Comparison of ENCODE assay signal across 23 mouse cellular contexts in genomic region chr11:64500536-64501112, GRCm38 (mm10).
DNase-seq lines count a peak whose midpoint lies in the region; ATAC-seq and TF ChIP-seq lines count a peak whose summit lies in the region.
"Had no signal": no experiment of that assay in that cellular context is flagged by ENCODE, and none has a peak within 500 bp of the region (broad histone marks: within the 10 kb centered on the region; RNA-seq: fewer than 3 reads in every experiment).

No protein-coding gene starts in this region.

- no peak for TF ChIP-seq CTCF in layer of hippocampus, adult 2 months (conservative IDR thresholded peaks at IDR 0.05)
- TF ChIP-seq CTCF in Patski (IDR thresholded peaks at IDR 0.05), result no peak

- CTCF ChIA-PET in Patski (lab: Charles Lee), result interaction anchor here (1.2 to 2.8 kb wide), 5 partner anchors 10 to 218 kb away, joined by 3 to 8 read pairs (median 5); no protein-coding TSS in a partner anchor

- DNase-seq in layer of hippocampus, adult 2 months (ENCODE audit: low spot score in 2 of 2), result peak in 1 of 2 experiments; percentile 20
- no peak for DNase-seq in layer of hippocampus, postnatal 10 days (ENCODE audit: low spot score in 2 of 2)
- peak; percentile 14 to 32 for DNase-seq in left cerebral cortex, adult 9 months (ENCODE audit: low spot score in 2 of 2)
- no peak for DNase-seq in left cerebral cortex, postnatal 36 days (ENCODE audit: low spot score in 2 of 2)
- peak; percentile 96 for DNase-seq in Patski (ENCODE audit: low read depth, low spot score)
- DNase-seq in cerebellum, adult 18-20 months, result no peak
- DNase-seq in heart, postnatal 36 days, result no peak
- DNase-seq: adrenal gland, postnatal 10 days; cerebellum, adult 2 months; cerebellum, postnatal 10 days; embryo, embryonic 11 days; gastrocnemius, adult 2 months; gastrocnemius, postnatal 25 days; heart, postnatal 4 days had no signal

- peak overlapping the region; percentile 60; the same call in 1 of the 2 replicates for H3K27ac ChIP-seq in layer of hippocampus, adult 2 months
- H3K27ac ChIP-seq: embryonic facial prominence, embryonic 15.5 days; forebrain, embryonic 10.5 days; gastrocnemius, adult 2 months; heart, embryonic 13.5 days; hindbrain, embryonic 12.5 days had no signal

- no peaks in the 10 kb centered on the region for H3K36me3 ChIP-seq in myocyte (ENCODE audit: control insufficient read depth, insufficient read depth)
- H3K36me3 ChIP-seq: embryonic facial prominence, embryonic 15.5 days; forebrain, embryonic 10.5 days; heart, embryonic 13.5 days; hindbrain, embryonic 12.5 days had no signal

- in situ Hi-C loops in Patski (cut with MboI; ENCODE audit: low pct_unique_long_range_greater_than_20kb), result loop anchor here (5.0 kb wide), 2 partner anchors 152 to 217 kb away; no protein-coding TSS in a partner anchor

- POLR2A ChIA-PET in Patski (lab: Charles Lee), result interaction anchor here (1.6 to 1.8 kb wide), 2 partner anchors 28 to 63 kb away, joined by 4 to 8 read pairs; no protein-coding TSS in a partner anchor

- intact Hi-C loops in left cerebral cortex, postnatal 36 days (cut with DNase I), result no loop called here
- intact Hi-C loops in heart, postnatal 36 days (cut with DNase I), result no loop called here

- peak; percentile 95 for ATAC-seq in Patski
- ATAC-seq: forebrain, embryonic 14.5 days; hindbrain, embryonic 16.5 days; inflammation-experienced regulatory T-cells, adult 6 months had no signal

- no peak for TF ChIP-seq POLR2A in myocyte (IDR thresholded peaks at IDR 0.05; ENCODE audit: insufficient read length, low read depth)

- H3K4me3 ChIP-seq in layer of hippocampus, adult 2 months, result no peak overlapping the region
- no peak overlapping the region for H3K4me3 ChIP-seq in myocyte
- H3K4me3 ChIP-seq: embryonic facial prominence, embryonic 15.5 days; erythroblast, embryonic 14.5 days; forebrain, embryonic 10.5 days; gastrocnemius, adult 2 months; heart, embryonic 13.5 days; hindbrain, embryonic 12.5 days had no signal

- H3K27me3 ChIP-seq in Patski, result no peaks in the 10 kb centered on the region
- no peaks in the 10 kb centered on the region for H3K27me3 ChIP-seq in myocyte (ENCODE audit: control insufficient read depth, insufficient read depth, insufficient read length)
- H3K27me3 ChIP-seq: embryonic facial prominence, embryonic 15.5 days; heart, embryonic 13.5 days; hindbrain, embryonic 12.5 days had no signal

- no peak overlapping the region for H3ac ChIP-seq in myocyte (ENCODE audit: control insufficient read depth, insufficient read length)

- H3K4me2 ChIP-seq in myocyte (ENCODE audit: low read depth), result no peak overlapping the region
- H3K4me2 ChIP-seq: embryonic facial prominence, embryonic 15.5 days; heart, embryonic 13.5 days; hindbrain, embryonic 12.5 days had no signal

- no peaks in the 10 kb centered on the region for H3K79me2 ChIP-seq in myocyte (ENCODE audit: control insufficient read depth, insufficient read depth)

TF ChIP-seq in myocyte, 11 proteins besides CTCF, POLR2A, EP300 and RAD21:
- TF ChIP-seq CEBPB (IDR thresholded peaks at IDR 0.05; ENCODE audit: insufficient read depth, poor library complexity, severe bottlenecking), result peak; percentile 46; the same call in 1 of the 2 replicates
- TF ChIP-seq MAX (IDR thresholded peaks at IDR 0.05; ENCODE audit: low read depth), result no peak

Comparison
In these comparisons a context has a peak if more than half of its experiments do, and no peak if none do; other contexts are left out.
1. DNase-seq: peak in left cerebral cortex, adult 9 months (2 of 2) and Patski (single experiment); none in layer of hippocampus, postnatal 10 days (0 of 2), left cerebral cortex, postnatal 36 days (0 of 2), cerebellum, adult 18-20 months (0 of 2) and heart, postnatal 36 days (0 of 2).